26 mouse cellular contexts compared by ENCODE assay signal in genomic region chr2:74209421-74209917, GRCm38 (mm10).
DNase-seq lines count a peak whose midpoint lies in the region; ATAC-seq lines count a peak whose summit lies in the region.
"Had no signal": no experiment of that assay in that cellular context is flagged by ENCODE, and none has a peak within 500 bp of the region (broad histone marks: within the 10 kb centered on the region; RNA-seq: fewer than 3 reads in every experiment).

No protein-coding gene starts in this region.

- no peak overlapping the region for H3K9ac ChIP-seq in hindbrain, embryonic 14.5 days
- H3K9ac ChIP-seq in hindbrain, embryonic 11.5 days (ENCODE audit: low read depth, low read length) = no peak overlapping the region
- H3K9ac ChIP-seq in forebrain, embryonic 15.5 days (replicated peaks) = no peak overlapping the region
- no peak overlapping the region for H3K9ac ChIP-seq in midbrain, embryonic 11.5 days (ENCODE audit: low read length)
- H3K9ac ChIP-seq: embryonic facial prominence, embryonic 12.5 days; heart, embryonic 15.5 days; liver, embryonic 13.5 days; neural tube, embryonic 12.5 days had no signal

- H3K9me3 ChIP-seq in hindbrain, embryonic 14.5 days (ENCODE audit: control insufficient read depth, low read length) = 0 out of 2 replicates have a peak, but pooled peaks cover 3% of the 10 kb centered on the region
- no peaks in the 10 kb centered on the region for H3K9me3 ChIP-seq in hindbrain, embryonic 11.5 days (ENCODE audit: control insufficient read depth, low read length)
- no peaks in the 10 kb centered on the region for H3K9me3 ChIP-seq in forebrain, embryonic 15.5 days
- no peaks in the 10 kb centered on the region for H3K9me3 ChIP-seq in midbrain, embryonic 11.5 days (ENCODE audit: control insufficient read depth, low read length)
- H3K9me3 ChIP-seq: embryonic facial prominence, embryonic 12.5 days; G1E; heart, embryonic 15.5 days; liver, embryonic 13.5 days; neural tube, embryonic 12.5 days had no signal

- H3K36me3 ChIP-seq in hindbrain, embryonic 14.5 days (replicated peaks; ENCODE audit: control insufficient read depth, insufficient read depth) = no peaks in the 10 kb centered on the region
- no peaks in the 10 kb centered on the region for H3K36me3 ChIP-seq in hindbrain, embryonic 11.5 days (ENCODE audit: control insufficient read depth, insufficient read depth, low read length)
- no peaks in the 10 kb centered on the region for H3K36me3 ChIP-seq in forebrain, embryonic 15.5 days
- H3K36me3 ChIP-seq in midbrain, embryonic 11.5 days (ENCODE audit: control insufficient read depth, insufficient read depth, low read length) = no peaks in the 10 kb centered on the region
- H3K36me3 ChIP-seq: embryonic facial prominence, embryonic 12.5 days; G1E; heart, embryonic 15.5 days; liver, embryonic 13.5 days; neural tube, embryonic 12.5 days had no signal

- no peak overlapping the region for H3K4me3 ChIP-seq in hindbrain, embryonic 14.5 days (replicated peaks; ENCODE audit: low read length)
- no peak overlapping the region for H3K4me3 ChIP-seq in hindbrain, embryonic 11.5 days (ENCODE audit: low read depth, low read length)
- H3K4me3 ChIP-seq in forebrain, embryonic 15.5 days = no peak overlapping the region
- no peak overlapping the region for H3K4me3 ChIP-seq in midbrain, embryonic 11.5 days (ENCODE audit: low read depth, low read length)
- H3K4me3 ChIP-seq: embryonic facial prominence, embryonic 12.5 days; heart, embryonic 15.5 days; left cerebral cortex, adult 2 months; liver, embryonic 13.5 days; neural tube, embryonic 12.5 days had no signal

- H3K27ac ChIP-seq in hindbrain, embryonic 14.5 days = peak overlapping the region; percentile 26
- no peak overlapping the region for H3K27ac ChIP-seq in hindbrain, embryonic 11.5 days (ENCODE audit: low read depth, low read length)
- H3K27ac ChIP-seq in forebrain, embryonic 15.5 days (replicated peaks) = no peak overlapping the region
- H3K27ac ChIP-seq in midbrain, embryonic 11.5 days (ENCODE audit: low read depth, low read length) = peak overlapping the region; percentile 42; the same call in 1 of the 2 replicates
- H3K27ac ChIP-seq: embryonic facial prominence, embryonic 12.5 days; heart, embryonic 15.5 days; left cerebral cortex, adult 2 months; liver, embryonic 13.5 days; neural tube, embryonic 12.5 days had no signal

- WGBS in hindbrain, embryonic 14.5 days = 58% methylated on average over 3 of the region's 3 CpGs
- 77% methylated on average over 3 of the region's 3 CpGs for WGBS in hindbrain, embryonic 11.5 days
- WGBS in forebrain, embryonic 15.5 days = 11% methylated on average over 3 of the region's 3 CpGs
- whole genome bisulfite sequencing in midbrain, embryonic 11.5 days = 58% methylated on average over 3 of the region's 3 CpGs

- peaks cover 5% of the 10 kb centered on the region for H3K4me1 ChIP-seq in hindbrain, embryonic 14.5 days (replicated peaks; ENCODE audit: control insufficient read depth, insufficient read depth, low read length)
- H3K4me1 ChIP-seq in hindbrain, embryonic 11.5 days (replicated peaks; ENCODE audit: control insufficient read depth, insufficient read depth, low read length) = no peaks in the 10 kb centered on the region
- peaks cover 22% of the 10 kb centered on the region for H3K4me1 ChIP-seq in forebrain, embryonic 15.5 days
- peaks cover 14% of the 10 kb centered on the region for H3K4me1 ChIP-seq in midbrain, embryonic 11.5 days (ENCODE audit: control insufficient read depth, insufficient read depth, low read length)
- H3K4me1 ChIP-seq: liver, embryonic 13.5 days had no signal

- DNase-seq in hindbrain, embryonic 14.5 days (ENCODE audit: low spot score) = no peak
- no peak for DNase-seq in hindbrain, embryonic 11.5 days (ENCODE audit: low spot score)
- DNase-seq in midbrain, embryonic 11.5 days (ENCODE audit: low spot score, missing footprints) = no peak
- DNase-seq in thymus, postnatal 0 days (ENCODE audit: low spot score) = no peak
- DNase-seq in right cerebral cortex, postnatal 25 days = no peak
- DNase-seq in layer of hippocampus, postnatal 10 days (ENCODE audit: low spot score in 2 of 2) = no peak
- DNase-seq: adrenal gland, adult 2 months; B cell, adult 2 months; cerebellum, adult 18-20 months; cerebellum, postnatal 25 days; heart, postnatal 36 days; kidney, adult 18-20 months; layer of hippocampus, adult 9-11 months; liver, embryonic 13.5 days; lung, adult 2 months; right cerebral cortex, postnatal 14 days; thymus, postnatal 14 days had no signal

- no peaks in the 10 kb centered on the region for H3K27me3 ChIP-seq in hindbrain, embryonic 14.5 days (ENCODE audit: control insufficient read depth, insufficient read depth, low read length)
- no peaks in the 10 kb centered on the region for H3K27me3 ChIP-seq in hindbrain, embryonic 11.5 days (ENCODE audit: control insufficient read depth, insufficient read depth, low read length)
- no peaks in the 10 kb centered on the region for H3K27me3 ChIP-seq in forebrain, embryonic 15.5 days
- H3K27me3 ChIP-seq in midbrain, embryonic 11.5 days (ENCODE audit: control insufficient read depth, insufficient read depth, low read length) = no peaks in the 10 kb centered on the region
- H3K27me3 ChIP-seq: CH12.LX; embryonic facial prominence, embryonic 12.5 days; heart, embryonic 15.5 days; liver, embryonic 13.5 days; neural tube, embryonic 12.5 days had no signal

- H3K4me2 ChIP-seq in hindbrain, embryonic 14.5 days (replicated peaks) = no peak overlapping the region
- H3K4me2 ChIP-seq in hindbrain, embryonic 11.5 days (replicated peaks; ENCODE audit: low read depth, low read length) = no peak overlapping the region
- H3K4me2 ChIP-seq in forebrain, embryonic 15.5 days (replicated peaks) = no peak overlapping the region
- H3K4me2 ChIP-seq in midbrain, embryonic 11.5 days = no peak overlapping the region
- H3K4me2 ChIP-seq: embryonic facial prominence, embryonic 12.5 days; heart, embryonic 15.5 days; liver, embryonic 13.5 days; neural tube, embryonic 12.5 days had no signal

- no peak for ATAC-seq in hindbrain, embryonic 14.5 days (ENCODE audit: low FRiP score)
- ATAC-seq in hindbrain, embryonic 11.5 days (ENCODE audit: low FRiP score) = no peak
- 0 out of 2 replicates have a peak, but pooled peaks have one; percentile 46 for ATAC-seq in forebrain, embryonic 15.5 days (replicated peaks)
- no peak for ATAC-seq in midbrain, embryonic 11.5 days (ENCODE audit: low FRiP score)
- ATAC-seq: inflammation-experienced regulatory T-cells, adult 6 months; Patski had no signal

Comparison
In these comparisons a context has a peak if more than half of its experiments do, and no peak if none do; other contexts are left out.
1. H3K27ac ChIP-seq: peak in hindbrain, embryonic 14.5 days (single experiment) and midbrain, embryonic 11.5 days (single experiment); none in hindbrain, embryonic 11.5 days (single experiment) and forebrain, embryonic 15.5 days (single experiment).